Mouse (Mus musculus) heart, adult 2 months (tissue): ENCODE data around the gene Prcd. TPM values are rescaled to one million over a fixed set of nuclear protein-coding genes. Genes with fewer than 3 reads are reported as not detected.

Experiments used
- DNase-seq, 2 experiments: peaks; one replicate each; pipeline ENCODE4 v3.0.0; 2021
- H3K27ac ChIP-seq: fragments of 200-600 bp; 2 replicates; pipeline ENCODE4 v1.8.1; 2022
- H3K27me3 ChIP-seq: fragments of 200-500 bp; 2 replicates; pipeline ENCODE4 v1.6.1; 2012; ENCODE audit warnings: mild to moderate bottlenecking, low read length, inconsistent platforms, mixed read lengths; ENCODE audit not compliant: control insufficient read depth, insufficient read depth
- H3K36me3 ChIP-seq: fragments of 200-500 bp; 2 replicates; pipeline ENCODE4 v1.6.1; 2012; ENCODE audit warnings: low read length, inconsistent platforms; ENCODE audit not compliant: control insufficient read depth, insufficient read depth
- H3K4me1 ChIP-seq: fragments of 200-500 bp; 2 replicates; pipeline ENCODE4 v1.6.1; 2011; ENCODE audit warnings: low read length; ENCODE audit not compliant: control insufficient read depth, insufficient read depth
- H3K4me3 ChIP-seq: fragments of 200-600 bp; 2 replicates; pipeline ENCODE4 v1.8.1; 2022
- H3K79me2 ChIP-seq: fragments of 200-500 bp; replicated peaks from 2 replicates; pipeline ENCODE4 v1.6.1; 2012; ENCODE audit warnings: mild to moderate bottlenecking, inconsistent platforms, low read length, moderate library complexity, mixed read lengths; ENCODE audit not compliant: control insufficient read depth, insufficient read depth
- H3K9ac ChIP-seq: fragments of 200-500 bp; 2 replicates; pipeline ENCODE4 v1.6.1; 2012; ENCODE audit warnings: low read depth, mild to moderate bottlenecking, control low read depth, inconsistent platforms, low read length, mixed read lengths
- CTCF ChIP-seq: fragments of 200-600 bp; IDR thresholded peaks from 2 replicates; pipeline ENCODE4 v1.8.1; 2022; ENCODE audit warnings: antibody characterized with exemption, mild to moderate bottlenecking, moderate library complexity
- EP300 ChIP-seq: fragments of 200-500 bp; IDR thresholded peaks from 2 replicates; pipeline ENCODE4 v1.6.1; 2011; ENCODE audit warnings: low read depth, low read length, control low read depth; ENCODE audit not compliant: insufficient read depth
- POLR2A ChIP-seq: fragments of 200-500 bp; IDR thresholded peaks from 2 replicates; pipeline ENCODE4 v1.6.1; 2011; ENCODE audit warnings: mild to moderate bottlenecking, low read depth, low read length, control low read depth; ENCODE audit not compliant: insufficient read depth
- WGBS: fragments of 180-500 bp; shearing (Covaris S2); methylation state at CpG from one replicate; pipeline ENCODE4 v1.1.7; 2018; 5-methylcytosine and 5-hydroxymethylcytosine counted together
- intact Hi-C: fragments of 180-260 bp; cut with DNase I; formaldehyde crosslinking; loops from one replicate; pipeline ENCODE4 v1.15.1; 2025
- polyA plus RNA-seq: library from polyadenylated mRNA; depleted of rRNA; stranded (reverse); fragments of >200 nt; gene quantifications from 2 replicates; pipeline ENCODE4 v1.2.3, GENCODE M21; 2012
- total RNA-seq, 2 experiments: library from RNA; stranded (reverse); gene quantifications; 2 replicates each; pipeline ENCODE4 v1.2.3; 2021

Prcd gene
- total and polyA plus RNA-seq, 3 experiments, result 1.1 to 1.3 (median 1.1) TPM

- Histone ChIP-seq H3K27me3 (peaks cover 3% of the 10 kb centered on the region; the same call in 1 of the 2 replicates), H3K4me3 (no peak overlapping the region), H3K27ac (peak overlapping the region; percentile 92; the same call in 1 of the 2 replicates), H3K4me1 (peaks cover 6% of the 10 kb centered on the region), H3K79me2 (no peaks in the 10 kb centered on the region), H3K36me3 (no peaks in the 10 kb centered on the region), H3K9ac (no peak overlapping the region)
- DNase-seq, result peak in 1 of 2 experiments; percentile 43
- TF ChIP-seq POLR2A (no peak), CTCF (no peak), EP300 (no peak)
- intact Hi-C loops, result no loop called here
- WGBS, result 55% methylated on average over 16 of the region's 16 CpGs
Measured at GRCm38 (mm10) chr11:116656348-116657191, 3.2 kb downstream of the Prcd start.

DNA sequence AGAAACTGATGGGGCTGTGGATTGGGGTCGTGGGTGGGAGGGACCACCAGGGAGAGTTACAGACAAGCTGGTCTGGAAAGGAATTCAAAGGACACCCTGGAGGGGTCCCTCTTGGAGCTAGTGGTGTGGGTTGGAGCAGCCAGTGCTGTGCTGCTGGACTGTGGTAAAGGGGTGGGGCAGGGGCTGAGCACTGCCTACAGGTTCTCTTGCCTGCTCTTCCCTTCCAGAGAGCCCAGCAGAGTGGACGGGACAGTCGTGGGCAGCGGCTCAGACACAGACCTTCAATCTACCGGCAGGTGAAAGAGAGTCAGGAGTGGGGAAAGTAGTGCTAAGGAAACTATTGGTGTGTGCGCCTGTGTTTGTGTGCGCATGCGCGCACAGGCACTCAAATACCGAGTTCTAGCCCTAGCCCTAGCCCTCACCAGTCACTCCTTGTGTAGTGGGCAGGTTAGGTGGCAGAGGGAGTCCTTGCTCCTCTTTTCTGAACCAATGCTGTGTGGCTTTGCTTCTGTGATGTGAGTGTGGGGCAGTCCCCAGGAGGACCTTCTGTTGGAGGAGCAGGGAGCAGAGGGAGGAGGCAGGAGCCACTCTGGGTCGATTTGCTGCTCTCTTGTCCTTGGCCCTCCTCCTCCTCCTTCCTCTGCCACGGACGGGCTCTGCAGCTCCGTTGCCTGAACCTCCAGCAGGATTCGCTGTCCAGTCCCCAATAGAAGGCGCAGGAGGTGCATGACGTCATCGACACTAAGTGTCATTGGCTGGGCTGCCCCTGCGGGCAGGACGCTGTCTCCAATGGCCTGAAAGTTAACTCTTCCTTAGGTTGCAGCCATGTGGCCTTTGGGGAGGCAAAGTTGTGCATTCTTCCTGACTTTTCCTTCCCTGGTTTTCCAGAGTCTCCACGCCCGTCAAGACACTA lies 4.2 kb downstream of the Prcd start:
- H3K79me2 ChIP-seq, result no peaks in the 10 kb centered on the region
- H3K36me3 ChIP-seq, result no peaks in the 10 kb centered on the region
- H3K27ac ChIP-seq, result peak overlapping the region; percentile 92
- intact Hi-C loops, result no loop called here
- TF ChIP-seq EP300 (0 out of 2 replicates have a peak, but pooled peaks have one; percentile 1), POLR2A (peak; percentile 99), CTCF (peak; percentile 56)
- H3K4me1 ChIP-seq, result peaks cover 6% of the 10 kb centered on the region
- peak; percentile 87 to 95 for DNase-seq
- H3K27me3 ChIP-seq, result peaks cover 3% of the 10 kb centered on the region; the same call in 1 of the 2 replicates
- peak overlapping the region; percentile 81 for H3K9ac ChIP-seq
- H3K4me3 ChIP-seq, result peak overlapping the region; percentile 54
- 9% methylated on average over 22 of the region's 22 CpGs for WGBS

GRCm38 (mm10) chr11:116658238-116658637 lies 4.9 kb downstream of the Prcd start:
- Histone ChIP-seq H3K9ac (no peak overlapping the region), H3K4me3 (peak overlapping the region; percentile 12; the same call in 1 of the 2 replicates), H3K36me3 (no peaks in the 10 kb centered on the region), H3K79me2 (no peaks in the 10 kb centered on the region), H3K27ac (peak overlapping the region; percentile 54), H3K4me1 (peaks cover 6% of the 10 kb centered on the region), H3K27me3 (peaks cover 3% of the 10 kb centered on the region; the same call in 1 of the 2 replicates)
- intact Hi-C loops, result no loop called here
- WGBS, result 67% methylated on average over 10 of the region's 10 CpGs
- TF ChIP-seq POLR2A (no peak), EP300 (no peak), CTCF (no peak)
- DNase-seq, result no peak

- H3K27ac ChIP-seq, result no peak overlapping the region
- 83% methylated on average over 15 of the region's 15 CpGs for WGBS
- no peak for TF ChIP-seq EP300
- TF ChIP-seq POLR2A, result no peak
- no peak for TF ChIP-seq CTCF
- H3K27me3 ChIP-seq, result no peaks in the 10 kb centered on the region
- intact Hi-C loops, result no loop called here
- H3K4me3 ChIP-seq, result no peak overlapping the region
- peaks cover 6% of the 10 kb centered on the region for H3K4me1 ChIP-seq
- DNase-seq, result no peak
- no peaks in the 10 kb centered on the region for H3K79me2 ChIP-seq
- H3K36me3 ChIP-seq, result no peaks in the 10 kb centered on the region
- H3K9ac ChIP-seq, result no peak overlapping the region
Measured at GRCm38 (mm10) chr11:116659027-116659621, 5.8 kb downstream of the Prcd start.

DNA sequence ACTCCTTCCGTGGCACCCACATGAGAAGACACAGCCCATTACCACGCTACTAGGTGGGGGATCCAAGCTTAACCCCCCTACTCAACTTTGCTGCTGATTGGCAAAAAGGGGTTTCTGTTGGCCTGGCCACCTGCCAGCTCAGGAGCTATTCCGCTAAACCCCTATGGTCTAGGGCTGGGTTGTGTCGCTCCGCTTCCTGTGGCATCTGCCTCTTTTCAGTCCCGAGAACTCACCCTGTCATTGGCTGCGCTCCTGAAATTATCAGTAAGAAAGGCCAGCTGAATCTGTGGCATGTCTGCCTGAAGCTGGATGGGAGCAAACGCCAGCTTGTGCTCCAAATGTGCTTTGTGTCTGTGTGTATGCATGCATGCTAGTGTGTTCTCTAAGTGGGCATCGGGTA lies 6.8 kb downstream of the Prcd start:
- Histone ChIP-seq H3K9ac (no peak overlapping the region), H3K27ac (no peak overlapping the region), H3K36me3 (no peaks in the 10 kb centered on the region), H3K79me2 (no peaks in the 10 kb centered on the region), H3K27me3 (no peaks in the 10 kb centered on the region), H3K4me1 (peaks cover 6% of the 10 kb centered on the region), H3K4me3 (no peak overlapping the region)
- DNase-seq, result no peak
- TF ChIP-seq EP300 (no peak), POLR2A (no peak), CTCF (no peak)
- WGBS, result 52% methylated on average over 9 of the region's 9 CpGs
- intact Hi-C loops, result no loop called here
